Comparison of ENCODE assay signal across 8 mouse cellular contexts in the genomic region with DNA sequence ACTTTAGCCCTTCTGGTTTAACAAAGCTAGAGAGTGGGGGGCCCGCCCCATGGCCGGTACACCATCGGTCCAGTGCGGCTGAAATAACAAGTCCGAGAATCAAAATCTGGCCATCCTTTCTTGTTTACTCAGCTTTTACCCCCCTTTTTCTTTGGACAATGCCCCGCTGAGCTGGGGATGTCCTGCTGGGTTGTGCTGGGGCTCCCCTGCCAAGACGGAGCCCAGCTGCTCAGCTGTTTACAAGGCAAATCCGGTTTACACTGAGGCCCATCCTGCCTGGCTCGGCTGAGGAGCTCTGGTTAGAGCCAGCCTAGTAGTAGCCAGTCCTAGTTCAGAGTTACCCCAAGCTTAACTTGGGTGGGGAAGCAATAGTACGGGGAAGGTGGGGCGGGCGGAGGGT.
DNase-seq lines count a peak whose midpoint lies in the region; ATAC-seq and TF ChIP-seq lines count a peak whose summit lies in the region.
"Had no signal": no experiment of that assay in that cellular context is flagged by ENCODE, and none has a peak within 500 bp of the region (broad histone marks: within the 10 kb centered on the region; RNA-seq: fewer than 3 reads in every experiment).

No protein-coding gene starts in this region.

- DNase-seq in Muller cell, postnatal 12 days (ENCODE audit: inconsistent ontology term), result peak; percentile 6
- peak; percentile 55 for DNase-seq in lung, postnatal 25 days (ENCODE audit: low spot score)
- DNase-seq in T-cell, adult 2 months (ENCODE audit: low spot score), result no peak
- no peak for DNase-seq in thymus, adult 2 months

- no peak overlapping the region for H3K27ac ChIP-seq in kidney, embryonic 16.5 days (ENCODE audit: low read length)
- no peak overlapping the region for H3K27ac ChIP-seq in kidney, embryonic 14.5 days (ENCODE audit: low read depth, low read length)
- 0 out of 2 replicates have a peak overlapping the region, but pooled peaks have one; percentile 13 for H3K27ac ChIP-seq in hindbrain, embryonic 13.5 days
- no peak overlapping the region for H3K27ac ChIP-seq in thymus, adult 2 months (ENCODE audit: control insufficient read depth, insufficient read depth, low read length)

- H3K4me2 ChIP-seq in kidney, embryonic 16.5 days (replicated peaks; ENCODE audit: low read depth, low read length), result no peak overlapping the region
- H3K4me2 ChIP-seq in kidney, embryonic 14.5 days (replicated peaks; ENCODE audit: low read depth, low read length), result no peak overlapping the region
- H3K4me2 ChIP-seq in hindbrain, embryonic 13.5 days, result no peak overlapping the region

- 48% methylated on average over 12 of the region's 12 CpGs for WGBS in kidney, embryonic 16.5 days
- 47% methylated on average over 12 of the region's 12 CpGs for WGBS in kidney, embryonic 14.5 days
- WGBS in hindbrain, embryonic 13.5 days, result 40% methylated on average over 12 of the region's 12 CpGs
- 92% methylated on average over 12 of the region's 12 CpGs for WGBS in thymus, adult 2 months

- no peak overlapping the region for H3K9ac ChIP-seq in kidney, embryonic 16.5 days (replicated peaks; ENCODE audit: low read length)
- H3K9ac ChIP-seq in kidney, embryonic 14.5 days (ENCODE audit: low read depth, low read length), result no peak overlapping the region
- H3K9ac ChIP-seq in hindbrain, embryonic 13.5 days, result no peak overlapping the region

- no peaks in the 10 kb centered on the region for H3K36me3 ChIP-seq in kidney, embryonic 16.5 days (ENCODE audit: insufficient read depth, low read length)
- H3K36me3 ChIP-seq in kidney, embryonic 14.5 days (ENCODE audit: control insufficient read depth, insufficient read depth, low read length), result no peaks in the 10 kb centered on the region
- no peaks in the 10 kb centered on the region for H3K36me3 ChIP-seq in hindbrain, embryonic 13.5 days
- H3K36me3 ChIP-seq in thymus, adult 2 months (ENCODE audit: control insufficient read depth, insufficient read depth, low read length), result no peaks in the 10 kb centered on the region

- peak; percentile 83 for ATAC-seq in kidney, embryonic 16.5 days (ENCODE audit: low FRiP score, low TSS enrichment)
- no peak; the same call in 1 of the 2 replicates for ATAC-seq in kidney, embryonic 14.5 days (ENCODE audit: low FRiP score, low TSS enrichment)
- no peak for ATAC-seq in hindbrain, embryonic 13.5 days (ENCODE audit: low FRiP score)
- ATAC-seq: Patski had no signal

- TF ChIP-seq CTCF in thymus, adult 2 months (IDR thresholded peaks at IDR 0.05; ENCODE audit: borderline replicate concordance, control insufficient read depth, extremely low read depth, insufficient read depth, low read length, poor library complexity), result no peak

- no peak for TF ChIP-seq POLR2A in thymus, adult 2 months (IDR thresholded peaks at IDR 0.05; ENCODE audit: control insufficient read depth, extremely low read depth, insufficient read depth, low read length, poor library complexity)

- peaks cover 31% of the 10 kb centered on the region for H3K27me3 ChIP-seq in kidney, embryonic 16.5 days (ENCODE audit: insufficient read depth, low read length)
- H3K27me3 ChIP-seq in kidney, embryonic 14.5 days (ENCODE audit: control insufficient read depth, insufficient read depth, low read length), result peaks cover 23% of the 10 kb centered on the region
- peaks cover 59% of the 10 kb centered on the region for H3K27me3 ChIP-seq in hindbrain, embryonic 13.5 days
- H3K27me3 ChIP-seq in thymus, adult 2 months (ENCODE audit: control insufficient read depth, insufficient read depth, low read length), result no peaks in the 10 kb centered on the region
- H3K27me3 ChIP-seq: Patski had no signal

- no peaks in the 10 kb centered on the region for H3K4me1 ChIP-seq in kidney, embryonic 16.5 days (ENCODE audit: insufficient read depth, low read length)
- H3K4me1 ChIP-seq in kidney, embryonic 14.5 days (ENCODE audit: control insufficient read depth, insufficient read depth, low read length), result no peaks in the 10 kb centered on the region
- H3K4me1 ChIP-seq in hindbrain, embryonic 13.5 days (replicated peaks), result peaks cover 9% of the 10 kb centered on the region
- H3K4me1 ChIP-seq in thymus, adult 2 months (replicated peaks; ENCODE audit: control insufficient read depth, insufficient read depth, low read length), result peaks cover 3% of the 10 kb centered on the region; the same call in 1 of the 2 replicates

- H3K9me3 ChIP-seq in kidney, embryonic 16.5 days (ENCODE audit: low read length), result no peaks in the 10 kb centered on the region
- peaks cover 3% of the 10 kb centered on the region; the same call in 1 of the 2 replicates for H3K9me3 ChIP-seq in kidney, embryonic 14.5 days (ENCODE audit: control insufficient read depth, low read length)
- H3K9me3 ChIP-seq in hindbrain, embryonic 13.5 days, result no peaks in the 10 kb centered on the region

- H3K4me3 ChIP-seq in kidney, embryonic 16.5 days (ENCODE audit: low read length), result no peak overlapping the region
- H3K4me3 ChIP-seq in kidney, embryonic 14.5 days (ENCODE audit: low read length), result no peak overlapping the region
- H3K4me3 ChIP-seq in hindbrain, embryonic 13.5 days, result no peak overlapping the region
- no peak overlapping the region for H3K4me3 ChIP-seq in thymus, adult 2 months (ENCODE audit: control insufficient read depth, insufficient read depth, low read length)

Comparison
In these comparisons a context has a peak if more than half of its experiments do, and no peak if none do; other contexts are left out.
1. DNase-seq: peak in Muller cell, postnatal 12 days (single experiment) and lung, postnatal 25 days (single experiment); none in T-cell, adult 2 months (single experiment) and thymus, adult 2 months (single experiment).